Mouse (Mus musculus) heart, postnatal 14 days (tissue): Measurements from ENCODE around the gene Dynlt1f. TPM values are rescaled to one million over a fixed set of nuclear protein-coding genes. Genes with fewer than 3 reads are reported as not detected.

Experiments
- total RNA-seq, 2 experiments: library from RNA; stranded (reverse); gene quantifications; 2 replicates each; pipeline ENCODE4 v1.2.3; 2021

Gene Dynlt1f
- total RNA-seq, 2 experiments from 2014 or later: 73.6 to 75.8 TPM

Other genes with a start within 250 kb of the Dynlt1f start
- gene Dynlt1b, start 225.8 kb downstream of the Dynlt1f start, total RNA-seq: 10 to 100 TPM; 71.8 to 79.0 TPM
- gene Dynlt1c, start 54.2 kb downstream of the Dynlt1f start, total RNA-seq: 1 to 10 TPM; 5.2 to 5.7 TPM
- gene Sytl3, start 3.2 kb upstream of the Dynlt1f start, total RNA-seq: 1 to 10 TPM in 1 of 2 experiments, under 1 TPM in 1; 0.24 to 2.9 TPM
- gene Ezr, start 126.9 kb upstream of the Dynlt1f start, total RNA-seq: 10 to 100 TPM; 48.8 to 56.9 TPM